Mouse (Mus musculus) brain, embryonic 18.5 days (tissue): ENCODE measurements around the gene Hba-a2.
"Not testable (repeated sequence)": the region's sequence is repeated elsewhere in the genome, so short reads cannot be mapped to it uniquely, and the experiment has no call there.

Source experiments
- DNase-seq: peaks from one replicate; pipeline ENCODE4 v3.0.0-alpha.2; 2012; ENCODE audit warnings: low read depth, low spot score

Gene Hba-a2

GRCm38 (mm10) chr11:32283091-32283777 is 13.1 kb upstream of the Hba-a2 start, which contains the start of gene Hba-a1:
Hba-a1 (plus strand) TSS chr11:32283511.
- not testable (repeated sequence) for DNase-seq

GRCm38 (mm10) chr11:32284582-32284981 is 11.7 kb upstream of the Hba-a2 start:
- not testable (repeated sequence) for DNase-seq

DNA sequence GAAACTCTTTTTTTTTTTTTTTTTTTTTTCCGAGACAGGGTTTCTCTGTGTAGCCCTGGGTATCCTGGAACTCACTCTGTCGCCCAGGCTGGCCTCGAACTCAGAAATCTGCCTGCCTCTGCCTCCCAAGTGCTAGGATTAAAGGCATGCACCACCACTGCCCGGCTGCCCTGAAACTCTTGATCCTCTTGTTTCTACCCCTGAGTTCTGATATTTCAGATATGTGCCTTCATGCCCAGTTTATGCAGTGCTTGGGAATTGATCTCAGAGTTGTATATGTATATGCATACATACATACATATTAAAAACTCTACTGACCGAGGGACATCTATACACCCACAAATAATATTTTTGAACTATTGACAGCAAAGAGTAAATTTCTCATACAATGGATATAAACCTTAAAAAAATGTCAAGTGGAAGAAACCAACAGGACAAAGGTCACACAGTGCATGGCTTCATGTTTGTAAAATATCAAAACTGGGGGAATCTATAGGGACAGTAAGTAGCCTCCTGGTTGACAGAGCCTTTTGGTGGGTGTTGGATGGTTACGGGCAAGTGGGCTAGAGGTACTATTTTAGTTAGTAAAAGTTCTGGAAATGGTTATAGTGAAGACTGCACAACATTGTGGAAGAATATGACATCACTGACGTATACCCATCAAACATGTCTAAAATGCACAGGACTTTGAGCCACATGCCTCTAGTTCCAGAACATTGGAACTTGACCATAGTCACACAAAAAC is 11.1 kb upstream of the Hba-a2 start:
- DNase-seq, result no peak

GRCm38 (mm10) chr11:32285887-32286286 is 10.4 kb upstream of the Hba-a2 start:
- DNase-seq, result not testable (repeated sequence)

- not testable (repeated sequence) for DNase-seq
Measured at GRCm38 (mm10) chr11:32286695-32287492, 9.4 kb upstream of the Hba-a2 start, which contains the start of gene Hbq1b. Hbq1b (plus strand) TSS chr11:32286965.

- DNase-seq, result no peak
Measured at GRCm38 (mm10) chr11:32287493-32287825, 8.8 kb upstream of the Hba-a2 start.

DNA sequence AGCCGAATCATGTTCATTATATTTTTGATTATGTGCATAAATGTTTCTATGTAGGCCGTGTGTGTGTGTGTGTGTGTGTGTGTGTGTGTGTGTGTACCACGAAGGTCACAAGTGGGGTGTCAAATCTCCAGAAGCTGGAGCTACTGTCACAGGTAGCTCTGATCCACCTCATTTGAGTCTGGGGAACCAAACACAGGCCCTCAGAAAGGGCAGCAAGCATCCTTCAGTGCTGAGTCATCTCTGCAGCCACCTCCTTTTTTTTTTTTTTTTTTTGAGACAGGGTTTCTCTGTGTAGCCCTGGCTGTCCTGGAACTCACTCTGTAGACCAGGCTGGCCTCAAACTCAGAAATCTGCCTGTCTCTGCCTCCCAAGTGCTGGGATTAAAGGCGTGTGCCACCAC is 3.5 kb upstream of the Hba-a2 start:
- DNase-seq, result not testable (repeated sequence)

- DNase-seq, result not testable (repeated sequence)
Measured at GRCm38 (mm10) chr11:32293479-32293878, 2.8 kb upstream of the Hba-a2 start.

- not testable (repeated sequence) for DNase-seq
Measured at GRCm38 (mm10) chr11:32297417-32297816, 1.1 kb downstream of the Hba-a2 start.

GRCm38 (mm10) chr11:32297866-32298531 is 1.7 kb downstream of the Hba-a2 start:
- no peak for DNase-seq

DNA sequence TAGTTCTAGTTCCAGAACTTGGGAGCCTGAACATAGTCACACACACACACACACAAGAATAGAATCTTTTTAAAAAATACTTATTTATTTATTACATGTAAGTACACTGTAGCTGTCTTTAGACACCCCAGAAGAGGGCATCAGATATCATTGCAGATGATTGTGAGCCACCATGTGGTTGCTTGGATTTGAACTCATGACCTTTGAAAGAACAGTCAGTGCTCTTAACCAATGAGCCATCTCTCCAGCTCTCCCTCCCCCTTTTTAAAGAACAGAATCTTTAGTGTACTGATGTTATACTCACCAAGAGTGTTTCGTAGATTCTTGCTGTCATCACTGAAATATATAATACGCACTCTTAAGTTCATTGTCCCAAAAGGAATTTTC is 2.2 kb downstream of the Hba-a2 start:
- no peak for DNase-seq

DNA sequence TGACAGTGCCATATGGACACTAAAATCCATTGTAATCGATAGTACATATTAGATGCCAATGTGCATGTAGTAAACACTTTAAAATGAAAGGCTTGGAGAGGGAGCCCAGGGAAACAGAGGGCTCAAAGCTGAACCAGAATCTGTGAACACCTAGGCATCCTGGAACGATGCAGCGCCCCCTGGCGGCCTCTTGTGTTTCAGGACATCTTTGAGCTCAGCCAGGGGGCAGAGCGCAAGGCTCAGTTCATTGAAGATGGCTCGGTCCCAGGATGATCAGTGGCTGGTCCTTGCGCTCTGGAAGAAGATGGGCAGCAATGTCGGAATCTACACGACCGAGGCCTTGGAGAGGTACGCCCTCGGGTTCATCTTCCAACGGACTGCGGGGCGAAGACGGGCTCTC is 3.6 kb downstream of the Hba-a2 start, which contains the start of gene Hbq1a:
Gene Hbq1a (plus strand): TSS at position 205 of the 400 bp plus-strand sequence.
- DNase-seq, result not testable (repeated sequence)

DNA sequence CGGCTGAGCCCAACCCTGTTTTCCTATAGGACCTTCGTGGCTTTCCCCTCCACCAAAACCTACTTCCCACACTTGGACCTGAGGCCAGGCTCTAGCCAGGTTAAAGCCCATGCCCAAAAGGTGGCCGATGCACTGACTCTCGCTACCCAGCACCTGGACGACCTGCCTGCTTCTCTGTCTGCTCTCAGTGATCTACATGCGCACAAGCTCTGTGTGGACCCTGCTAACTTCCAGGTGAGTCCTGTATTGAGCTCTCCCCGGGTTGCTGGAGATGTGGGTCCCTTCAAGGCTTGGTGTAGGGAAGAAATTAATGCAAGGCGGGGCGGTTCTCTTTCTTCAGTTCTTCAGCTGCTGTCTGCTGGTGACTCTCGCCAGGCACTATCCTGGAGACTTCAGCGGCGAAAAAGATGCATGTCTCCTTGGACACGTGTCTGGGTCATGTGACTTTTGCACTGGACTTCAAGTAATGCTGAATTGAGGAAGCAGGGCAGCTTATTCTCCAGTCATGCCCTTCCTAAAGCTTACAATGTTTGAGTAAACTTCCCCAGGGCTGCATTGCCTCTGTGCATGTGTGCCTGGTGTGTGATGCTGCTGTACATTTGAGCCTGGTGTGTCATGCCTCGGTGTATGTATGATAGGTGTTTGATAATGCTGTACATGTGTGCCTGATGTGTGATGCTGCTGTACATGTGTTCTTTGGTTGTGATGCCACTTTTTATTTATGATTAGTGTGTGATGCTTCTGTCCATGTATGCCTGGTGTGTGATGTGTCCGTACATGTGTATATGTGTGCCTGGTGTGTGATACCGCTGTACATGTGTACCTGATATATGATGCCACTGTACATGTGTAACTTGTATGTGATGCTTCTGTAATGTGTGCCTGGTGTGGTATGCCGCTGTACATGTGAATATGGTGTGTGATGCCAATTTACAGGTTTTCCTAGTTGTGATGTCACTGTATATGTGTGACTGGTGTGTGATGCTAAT is 4.3 kb downstream of the Hba-a2 start:
- DNase-seq, result no peak

GRCm38 (mm10) chr11:32301506-32301905 is 5.2 kb downstream of the Hba-a2 start:
- no peak for DNase-seq

- DNase-seq, result no peak
Measured at GRCm38 (mm10) chr11:32302824-32303419, 6.6 kb downstream of the Hba-a2 start.

GRCm38 (mm10) chr11:32303455-32303854 is 7.2 kb downstream of the Hba-a2 start:
- DNase-seq, result no peak

- no peak for DNase-seq
Measured at GRCm38 (mm10) chr11:32307006-32307405, 10.7 kb downstream of the Hba-a2 start.

- no peak for DNase-seq
Measured at GRCm38 (mm10) chr11:32309446-32309845, 13.2 kb downstream of the Hba-a2 start.

- no peak for DNase-seq
Measured at GRCm38 (mm10) chr11:32309928-32310327, 13.6 kb downstream of the Hba-a2 start.

DNA sequence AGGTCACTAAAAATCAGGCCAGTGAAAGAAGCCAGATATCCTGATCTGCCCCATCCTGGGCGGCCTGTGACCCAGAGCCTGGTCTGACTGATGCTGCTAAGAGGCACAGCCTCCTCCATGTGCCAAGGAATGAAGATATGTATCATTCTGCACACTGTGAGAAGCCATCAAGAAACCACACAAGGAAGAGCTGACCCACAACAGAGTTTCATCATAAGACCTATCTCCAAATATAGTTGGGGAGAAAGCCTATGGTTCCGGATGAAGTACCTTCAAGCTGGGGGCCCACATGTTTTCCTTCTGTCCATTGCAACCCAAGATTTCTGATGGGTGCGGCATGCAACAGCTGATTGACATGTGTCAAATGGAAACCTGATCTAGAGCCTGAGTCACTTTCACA is 19.7 kb downstream of the Hba-a2 start:
- DNase-seq, result no peak
